Mouse (Mus musculus): ENCODE data around the gene Herpud1.

GRCm38 (mm10) chr8:94422270-94422669 is 36.0 kb downstream of the Herpud1 start:
- TF ChIP-seq CTCF (IDR thresholded peaks at IDR 0.05; ENCODE audit: extremely low read depth, insufficient read depth, low read length) (no peak), POLR2A (IDR thresholded peaks at IDR 0.05; ENCODE audit: extremely low read depth, insufficient read depth, low read length) (no peak)
